Mouse (Mus musculus): ENCODE measurements at regions not wholly inside any gene's neighbourhood (a gene's known extent, or its start where the extent isn't known, plus 50 kb on each side); places are given as distances from the start of the nearest gene placed in this dataset.

DNA sequence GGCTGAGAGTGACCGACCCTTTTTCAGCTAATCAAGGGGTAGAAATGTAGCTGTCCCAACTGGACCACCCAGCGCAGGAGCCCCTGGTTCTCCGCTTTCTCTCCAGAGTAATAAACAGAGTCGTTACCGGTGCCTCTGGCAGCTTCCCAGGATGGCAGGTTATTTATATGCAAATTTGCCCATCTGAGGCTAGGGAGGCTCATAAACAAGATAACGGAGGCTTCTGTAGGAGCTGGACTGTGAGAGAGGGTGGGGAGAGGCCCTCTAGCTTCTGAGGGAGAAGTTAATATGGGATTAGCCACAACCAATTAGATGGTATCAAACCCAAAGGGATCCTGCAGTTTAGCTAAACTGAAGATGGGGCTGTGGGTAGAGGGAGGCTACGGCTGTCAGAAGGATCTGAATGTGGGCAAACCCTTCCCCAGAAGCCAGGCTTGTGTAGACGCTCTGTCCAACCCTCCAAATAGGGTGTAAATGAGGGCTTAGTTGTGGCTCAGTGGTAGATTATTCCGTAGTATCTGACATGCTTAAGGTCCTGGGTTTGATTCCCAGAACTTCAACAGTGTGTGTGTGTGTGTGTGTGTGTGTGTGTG is 78.9 kb downstream of the Trim29 start:
- TF ChIP-seq CTCF (IDR thresholded peaks at IDR 0.05; ENCODE audit: control insufficient read depth, insufficient read depth, insufficient replicate concordance, low read depth, low read length) (no peak), POLR2A (IDR thresholded peaks at IDR 0.05; ENCODE audit: control insufficient read depth, low read depth, low read length) (no peak)
